Mouse (Mus musculus) kidney, embryonic 14.5 days (tissue): ENCODE measurements around the gene Magoh. TPM values are rescaled to one million over a fixed set of nuclear protein-coding genes. Genes with fewer than 3 reads are reported as not detected.

Experiments
- ATAC-seq: fragments of 200-750 bp; cut with Nextera tagmentation; 2 replicates; pipeline ENCODE4 v1.8.0; 2017; ENCODE audit warnings: moderate number of reproducible peaks, mild to moderate bottlenecking, moderate TSS enrichment, moderate library complexity; ENCODE audit not compliant: low FRiP score, low TSS enrichment
- H3K27ac ChIP-seq: fragments of 300-500 bp; sonication (generic); 2 replicates; pipeline ENCODE4 v1.5.1; 2014; ENCODE audit warnings: low read depth, mild to moderate bottlenecking, low read length, moderate library complexity, mixed read lengths
- H3K27me3 ChIP-seq: fragments of 300-500 bp; sonication (generic); 2 replicates; pipeline ENCODE4 v1.6.1; 2014; ENCODE audit warnings: mild to moderate bottlenecking, low read length; ENCODE audit not compliant: control insufficient read depth, insufficient read depth
- H3K36me3 ChIP-seq: fragments of 300-500 bp; sonication (generic); 2 replicates; pipeline ENCODE4 v1.6.1; 2014; ENCODE audit warnings: low read length, mixed read lengths; ENCODE audit not compliant: control insufficient read depth, insufficient read depth
- H3K4me1 ChIP-seq: fragments of 300-500 bp; sonication (generic); 2 replicates; pipeline ENCODE4 v1.6.1; 2014; ENCODE audit warnings: low read length, mixed read lengths; ENCODE audit not compliant: control insufficient read depth, insufficient read depth
- H3K4me2 ChIP-seq: fragments of 300-500 bp; sonication (generic); replicated peaks from 2 replicates; pipeline ENCODE4 v1.6.1; 2014; ENCODE audit warnings: low read depth, mild to moderate bottlenecking, low read length
- H3K4me3 ChIP-seq: fragments of 300-500 bp; sonication (generic); 2 replicates; pipeline ENCODE4 v1.5.1; 2014; ENCODE audit warnings: mild to moderate bottlenecking, low read length
- H3K9ac ChIP-seq: fragments of 300-500 bp; sonication (generic); 2 replicates; pipeline ENCODE4 v1.6.1; 2014; ENCODE audit warnings: low read depth, mild to moderate bottlenecking, low read length, moderate library complexity
- H3K9me3 ChIP-seq: fragments of 300-500 bp; sonication (generic); 2 replicates; pipeline ENCODE4 v1.6.1; 2016; ENCODE audit warnings: low read length; ENCODE audit not compliant: control insufficient read depth
- WGBS: fragments of 180-500 bp; shearing (Covaris S2); extraction: QIAGEN DNeasy Blood & Tissue Kit; methylation state at CpG from one replicate; pipeline ENCODE4 v1.1.7; 2014; 5-methylcytosine and 5-hydroxymethylcytosine counted together
- polyA plus RNA-seq: library from polyadenylated mRNA; unstranded; fragments of >200 nt; fragmentation: Nextera tagmentation; extraction: Ambion mirVana; gene quantifications from 2 replicates; pipeline ENCODE4 v1.2.1, GENCODE M21; 2014

The Magoh gene
- polyA plus RNA-seq, 1 experiment from 2014 or later, result 229 TPM

GRCm38 (mm10) chr4:107928726-107929125 lies 49.2 kb downstream of the Magoh start:
- Histone ChIP-seq H3K27me3 (no peaks in the 10 kb centered on the region), H3K36me3 (no peaks in the 10 kb centered on the region), H3K9me3 (no peaks in the 10 kb centered on the region), H3K9ac (no peak overlapping the region), H3K4me3 (no peak overlapping the region), H3K27ac (no peak overlapping the region), H3K4me1 (no peaks in the 10 kb centered on the region), H3K4me2 (no peak overlapping the region)
- ATAC-seq, result no peak
- WGBS, result 90% methylated on average over 2 of the region's 2 CpGs

DNA sequence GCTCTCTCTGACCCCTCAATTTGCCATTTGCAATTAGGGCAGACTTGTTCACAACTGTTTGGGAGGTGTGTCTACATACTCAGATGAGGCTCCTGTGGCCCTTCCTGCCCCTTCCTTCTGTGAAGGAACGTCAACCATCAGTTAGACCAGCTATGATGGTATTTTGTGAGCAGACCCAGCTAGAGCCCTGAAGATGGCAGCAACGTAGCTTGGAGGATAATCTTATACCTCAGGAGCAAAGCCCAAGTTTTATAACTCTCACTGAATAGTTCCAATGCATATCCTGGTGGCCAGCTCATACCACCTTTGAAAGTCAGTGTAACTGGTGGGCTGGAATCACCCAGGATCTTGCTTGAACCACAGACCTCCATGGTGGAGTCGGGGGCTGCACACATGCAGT lies 51.9 kb downstream of the Magoh start:
- Histone ChIP-seq H3K27me3 (no peaks in the 10 kb centered on the region), H3K4me2 (no peak overlapping the region), H3K27ac (no peak overlapping the region), H3K4me3 (no peak overlapping the region), H3K9me3 (no peaks in the 10 kb centered on the region), H3K9ac (no peak overlapping the region), H3K4me1 (no peaks in the 10 kb centered on the region), H3K36me3 (no peaks in the 10 kb centered on the region)
- WGBS, result 80% methylated on average over 3 of the region's 3 CpGs
- ATAC-seq, result no peak

- H3K9ac ChIP-seq, result no peak overlapping the region
- H3K4me1 ChIP-seq, result no peaks in the 10 kb centered on the region
- H3K27me3 ChIP-seq, result no peaks in the 10 kb centered on the region
- no peak overlapping the region for H3K27ac ChIP-seq
- H3K4me2 ChIP-seq, result no peak overlapping the region
- H3K4me3 ChIP-seq, result no peak overlapping the region
- H3K9me3 ChIP-seq, result no peaks in the 10 kb centered on the region
- no peaks in the 10 kb centered on the region for H3K36me3 ChIP-seq
- 80% methylated on average over 8 of the region's 8 CpGs for WGBS
- no peak for ATAC-seq
These were observed 53.7 kb downstream of the Magoh start for GRCm38 (mm10) chr4:107933239-107933638.

DNA sequence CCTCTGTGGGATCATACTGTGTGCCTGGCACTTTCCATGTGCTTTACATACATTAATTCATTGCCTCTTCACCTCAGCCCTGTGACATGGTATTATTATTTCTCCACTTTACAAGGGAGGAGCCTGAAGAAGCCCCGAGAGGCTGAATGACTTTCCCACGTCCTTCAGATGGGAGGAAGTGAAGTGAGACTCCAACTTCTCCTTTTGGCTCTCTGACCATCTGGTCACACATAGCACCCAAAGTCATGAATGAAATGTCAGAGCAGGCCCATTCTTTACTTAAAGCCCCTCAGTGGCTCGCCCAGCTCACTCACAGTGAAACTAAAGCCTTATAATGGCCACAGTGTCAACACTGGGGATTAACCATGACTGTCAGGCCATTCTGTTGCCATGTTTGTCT lies 55.7 kb downstream of the Magoh start:
- Histone ChIP-seq H3K4me3 (no peak overlapping the region), H3K27ac (no peak overlapping the region), H3K4me1 (no peaks in the 10 kb centered on the region), H3K27me3 (no peaks in the 10 kb centered on the region), H3K9me3 (no peaks in the 10 kb centered on the region), H3K36me3 (no peaks in the 10 kb centered on the region), H3K4me2 (no peak overlapping the region), H3K9ac (no peak overlapping the region)
- ATAC-seq, result no peak
- WGBS, result 51% methylated on average over 3 of the region's 3 CpGs

Other genes with a start within 250 kb of the Magoh start
- not detected in 2 replicates for gene Dmrtb1, start 195.5 kb upstream of the Magoh start, polyA plus RNA-seq
- gene Lrp8, start 77.5 kb upstream of the Magoh start, polyA plus RNA-seq, result 3.6 and 4.2 TPM in 2 replicates
- gene 0610037L13Rik, start 10.1 kb downstream of the Magoh start, polyA plus RNA-seq, result 126 and 148 TPM in 2 replicates
- gene Cpt2, start 43.9 kb downstream of the Magoh start, polyA plus RNA-seq, result 33.0 and 49.5 TPM in 2 replicates
- gene Slc1a7, start 88.6 kb downstream of the Magoh start, polyA plus RNA-seq, result not detected in 2 replicates
- gene Podn, start 216.7 kb downstream of the Magoh start, polyA plus RNA-seq, result 0.46 and 1.0 TPM in 2 replicates